Mouse (Mus musculus): ENCODE measurements at regions not wholly inside any gene's neighbourhood (a gene's known extent, or its start where the extent isn't known, plus 50 kb on each side); places are given as distances from the start of the nearest gene placed in this dataset.

DNA sequence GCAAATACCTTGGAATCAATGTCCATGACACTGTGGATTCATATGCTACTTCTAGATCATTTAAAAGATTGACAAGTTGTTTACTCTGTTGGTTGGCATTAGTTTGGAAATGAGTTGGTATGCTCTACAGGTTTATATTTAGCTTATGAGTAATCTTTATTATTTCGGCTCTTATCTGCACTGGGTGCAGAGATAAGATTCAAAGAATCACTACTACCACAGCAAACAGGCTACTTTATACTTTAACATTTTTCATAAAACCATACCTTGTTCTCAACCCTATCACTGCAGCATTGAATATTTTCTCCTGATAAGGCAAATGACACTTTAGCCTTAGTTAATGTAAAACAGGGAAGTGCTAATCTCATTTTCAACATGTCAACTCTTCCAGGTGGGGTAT is 153.7 kb upstream of the Tmem161b start:
- TF ChIP-seq CTCF (IDR thresholded peaks at IDR 0.05; ENCODE audit: borderline replicate concordance, control insufficient read depth, extremely low read depth, insufficient read depth, low read length, poor library complexity), result no peak
- no peak for TF ChIP-seq POLR2A (IDR thresholded peaks at IDR 0.05; ENCODE audit: control insufficient read depth, extremely low read depth, insufficient read depth, low read length, poor library complexity)
